Mouse (Mus musculus) left cerebral cortex, postnatal 36 days (tissue): ENCODE data around the gene Zfp93. TPM values are rescaled to one million over a fixed set of nuclear protein-coding genes. Genes with fewer than 3 reads are reported as not detected.
"Not testable (repeated sequence)": the region's sequence is repeated elsewhere in the genome, so short reads cannot be mapped to it uniquely, and the experiment has no call there.

Experiments used
- DNase-seq, 2 experiments: peaks; one replicate each; pipeline ENCODE4 v3.0.0; 2021 to 2022; ENCODE audit warnings: low spot score in 2 of 2, mixed read lengths in 1 of 2
- intact Hi-C: fragments of 180-260 bp; cut with DNase I; formaldehyde crosslinking; loops from one replicate; pipeline ENCODE4 v1.15.1; 2025
- total RNA-seq, 2 experiments: library from RNA; stranded (reverse); gene quantifications; 2 replicates each; pipeline ENCODE4 v1.2.3; 2021

The Zfp93 gene
- 10 to 100 TPM; 11.8 to 12.6 TPM for total RNA-seq

DNA sequence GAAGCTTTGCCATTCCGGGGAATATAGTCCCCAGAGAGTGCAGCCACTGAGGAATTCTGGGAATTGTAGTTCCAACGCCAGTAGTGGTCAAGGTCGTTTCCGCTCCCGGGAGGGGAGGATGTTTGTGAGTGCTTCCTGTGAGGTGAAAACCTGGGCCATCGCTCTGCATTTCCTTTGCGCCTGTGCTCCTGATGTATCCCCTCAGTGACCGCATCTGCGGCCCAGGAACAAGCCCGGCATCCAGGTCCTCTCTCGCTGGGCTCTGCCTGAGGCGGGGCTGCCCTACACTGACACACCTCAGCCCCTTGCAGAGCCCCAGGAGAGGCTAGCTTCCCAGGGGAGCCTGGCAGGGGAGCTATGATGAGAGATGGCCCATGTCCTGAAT is at the start of gene Zfp93:
Zfp93 (plus strand) TSS at position 133 of the 385 bp plus-strand sequence.
- intact Hi-C loops = no loop called here
- DNase-seq = peak; percentile 79 to 80

DNA sequence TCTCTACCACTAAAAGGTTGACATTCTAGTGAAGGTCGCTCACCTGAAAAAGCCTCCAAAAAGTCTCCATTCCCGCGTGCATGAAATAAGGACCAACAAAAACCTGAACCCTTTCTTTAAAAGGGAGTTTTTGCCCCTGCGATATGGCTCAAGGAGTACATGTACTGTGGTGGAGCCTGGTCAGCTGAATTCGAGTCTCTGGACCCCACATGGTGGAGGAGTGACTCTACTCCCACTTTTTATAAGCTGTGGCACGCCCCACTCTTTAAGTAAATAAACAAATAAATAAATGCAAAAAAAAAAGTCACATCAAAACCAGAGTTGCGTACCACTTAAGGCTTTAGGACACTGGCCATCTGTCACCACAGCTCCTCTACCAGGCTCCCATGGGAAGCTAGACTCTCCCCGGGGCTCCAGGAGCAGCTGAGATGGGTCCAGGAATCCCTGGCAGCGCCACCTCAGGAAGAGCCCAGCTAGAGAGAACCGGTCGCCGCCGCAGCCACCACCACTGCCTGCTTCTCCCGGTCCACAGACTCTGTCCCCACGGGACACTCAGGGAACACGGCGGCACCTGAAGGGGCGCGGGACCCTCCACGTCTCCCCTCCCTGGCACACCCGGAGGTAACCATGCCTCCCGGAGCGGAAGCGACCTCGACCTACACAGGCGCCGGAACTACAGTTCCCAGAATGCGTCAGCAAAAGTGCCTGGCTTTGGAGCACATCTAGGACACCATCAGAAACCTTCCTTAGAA is 33.0 kb upstream of the Zfp93 start, which contains the start of gene Zfp109:
Zfp109 (minus strand) TSS at position 521 of the 752 bp plus-strand sequence.
- DNase-seq = peak; percentile 73 to 75
- intact Hi-C loops = loop anchor here (2.0 kb wide), 1 partner anchor 18 kb away; the partner anchor contains the start of gene Zfp108

DNA sequence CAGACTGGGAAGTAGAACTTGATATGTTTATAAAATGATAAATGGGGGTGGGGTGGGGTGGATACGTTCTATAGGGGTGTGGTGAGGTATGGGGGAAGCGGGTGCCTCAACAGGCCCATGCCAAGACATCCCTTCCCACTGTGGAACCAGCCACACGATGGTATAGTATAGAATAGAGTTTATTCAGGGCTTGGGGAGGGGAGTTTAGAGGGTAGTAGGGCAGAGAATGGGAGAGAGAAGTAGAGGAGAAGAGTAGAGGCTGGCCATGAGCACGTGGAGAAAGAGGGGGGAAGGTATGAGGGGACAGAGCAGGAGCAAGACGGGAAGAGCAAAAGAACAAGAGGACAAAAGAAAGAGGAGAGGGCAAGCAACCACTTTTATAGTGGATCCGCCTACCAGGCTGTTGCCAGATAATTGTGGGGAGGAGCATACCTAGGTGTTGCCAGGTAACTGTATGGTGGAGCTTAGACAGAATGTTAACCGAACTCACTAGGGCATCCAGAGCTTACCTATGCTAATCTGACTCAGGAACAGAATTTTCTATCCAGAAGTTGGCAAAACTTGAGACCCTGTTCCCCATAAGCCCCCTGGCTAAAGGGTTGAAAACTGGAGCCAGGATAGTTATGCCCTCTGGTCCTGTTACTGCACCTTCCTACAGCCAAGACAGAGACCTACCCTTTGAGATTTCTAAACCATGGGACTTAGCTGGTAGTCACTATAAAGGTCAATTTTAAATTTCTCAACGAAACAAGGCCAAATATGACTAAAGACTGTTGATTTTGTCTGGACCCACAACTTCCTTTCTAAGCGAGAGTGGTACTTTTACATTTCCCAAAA is 16.2 kb upstream of the Zfp93 start:
- DNase-seq = no peak

DNA sequence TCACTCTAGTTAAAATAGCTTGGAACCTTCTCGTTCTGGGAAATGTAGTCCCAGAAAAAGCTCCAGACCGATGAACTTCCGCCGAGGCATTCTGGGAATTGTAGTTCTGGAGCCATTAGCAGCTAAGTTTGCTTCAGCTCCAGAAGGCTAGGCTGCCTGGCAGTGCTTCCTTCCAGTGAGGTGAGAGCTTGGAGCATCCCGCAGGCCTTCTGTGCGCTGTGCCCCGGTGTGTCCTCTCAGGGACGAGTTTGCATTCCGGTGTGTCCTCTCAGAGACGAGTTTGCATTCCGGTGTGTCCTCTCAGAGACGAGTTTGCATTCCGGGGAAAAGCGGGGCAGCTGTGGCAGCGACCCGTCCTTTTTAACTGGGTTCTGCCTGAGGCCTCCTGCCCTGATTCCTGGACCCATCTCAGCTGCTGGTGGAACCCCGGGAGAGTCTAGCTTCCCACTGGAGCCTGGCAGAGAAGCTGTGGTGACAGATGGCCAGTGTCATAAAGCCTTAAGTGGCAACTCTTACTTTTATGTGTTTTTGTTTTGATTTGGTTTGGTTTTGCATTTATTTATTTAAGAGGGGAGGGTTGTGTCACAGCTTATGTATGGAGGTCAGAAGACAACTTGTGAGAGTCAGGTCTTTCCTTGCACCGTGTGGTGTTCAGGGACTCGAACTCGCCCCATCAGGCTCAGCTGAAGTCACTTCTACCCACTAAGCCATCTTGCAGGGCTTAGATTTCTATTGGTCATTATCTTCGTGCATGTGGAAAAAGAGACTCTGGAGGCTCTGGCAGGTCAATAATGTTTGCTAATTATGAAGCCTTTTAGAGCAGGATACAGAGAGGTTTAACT is 15.4 kb upstream of the Zfp93 start, which contains the start of gene Zfp108:
Zfp108 (plus strand) TSS at position 162 of the 842 bp plus-strand sequence.
- peak; percentile 84 for DNase-seq
- intact Hi-C loops = loop anchor here (2.0 to 5.0 kb wide), 3 partner anchors 18 to 123 kb away; partner anchors contain the start of genes Zfp109 and Zfp235

More for the DNA sequence above, 16.2 kb upstream of the Zfp93 start:
- intact Hi-C loops = loop anchor here (2.0 to 5.0 kb wide), 3 partner anchors 17 to 122 kb away; partner anchors contain the start of genes Zfp109 and Zfp235

DNA sequence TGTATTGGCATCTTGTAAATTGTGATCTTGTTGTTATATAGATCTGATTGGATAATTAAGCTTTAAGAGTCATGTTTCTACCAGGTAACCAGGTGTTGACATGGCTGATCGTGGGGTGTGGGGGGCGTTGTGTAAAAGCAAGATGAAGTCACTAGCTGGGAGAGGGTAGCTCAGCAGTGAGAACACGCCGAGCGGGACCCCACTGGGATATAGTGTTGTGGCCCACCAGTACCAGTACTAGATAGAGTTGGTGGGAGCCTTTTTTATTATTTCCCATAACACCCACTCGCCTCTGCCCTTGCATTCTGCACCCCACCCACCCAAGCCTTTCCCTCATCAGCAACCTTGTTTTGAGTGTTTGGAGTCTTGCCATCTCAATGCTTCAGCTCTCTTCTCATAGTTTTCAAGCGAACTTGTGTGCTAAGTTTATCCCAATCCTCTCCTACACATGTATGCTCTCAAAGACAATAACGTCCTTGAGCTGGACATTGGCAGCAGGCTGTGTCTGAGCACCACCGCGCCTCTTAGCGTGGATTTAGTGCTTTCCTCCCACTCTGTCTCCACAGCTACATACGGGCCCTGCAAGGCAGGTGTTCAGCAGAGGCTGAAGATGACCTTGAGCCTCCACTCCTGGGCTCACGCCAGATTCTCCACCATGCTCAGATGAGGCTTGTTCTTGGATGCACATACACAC is 10.8 kb upstream of the Zfp93 start:
- intact Hi-C loops = no loop called here
- DNase-seq = no peak

DNA sequence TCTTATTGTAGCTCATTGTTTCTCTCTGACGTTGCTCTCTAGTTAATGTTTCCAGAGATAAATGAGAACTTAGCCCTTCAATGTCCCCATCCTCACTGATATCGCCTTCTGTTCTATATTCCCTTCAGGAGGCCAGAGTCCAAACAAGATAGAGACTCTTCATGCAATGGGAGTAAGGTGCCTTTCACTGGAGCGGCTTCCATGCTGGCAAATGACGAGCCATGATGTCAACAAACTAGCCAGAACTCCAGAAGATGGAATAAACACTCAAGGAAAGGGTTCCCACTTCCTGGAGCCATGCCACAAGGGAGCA is 10.3 kb upstream of the Zfp93 start:
- no peak for DNase-seq
- intact Hi-C loops = no loop called here

DNA sequence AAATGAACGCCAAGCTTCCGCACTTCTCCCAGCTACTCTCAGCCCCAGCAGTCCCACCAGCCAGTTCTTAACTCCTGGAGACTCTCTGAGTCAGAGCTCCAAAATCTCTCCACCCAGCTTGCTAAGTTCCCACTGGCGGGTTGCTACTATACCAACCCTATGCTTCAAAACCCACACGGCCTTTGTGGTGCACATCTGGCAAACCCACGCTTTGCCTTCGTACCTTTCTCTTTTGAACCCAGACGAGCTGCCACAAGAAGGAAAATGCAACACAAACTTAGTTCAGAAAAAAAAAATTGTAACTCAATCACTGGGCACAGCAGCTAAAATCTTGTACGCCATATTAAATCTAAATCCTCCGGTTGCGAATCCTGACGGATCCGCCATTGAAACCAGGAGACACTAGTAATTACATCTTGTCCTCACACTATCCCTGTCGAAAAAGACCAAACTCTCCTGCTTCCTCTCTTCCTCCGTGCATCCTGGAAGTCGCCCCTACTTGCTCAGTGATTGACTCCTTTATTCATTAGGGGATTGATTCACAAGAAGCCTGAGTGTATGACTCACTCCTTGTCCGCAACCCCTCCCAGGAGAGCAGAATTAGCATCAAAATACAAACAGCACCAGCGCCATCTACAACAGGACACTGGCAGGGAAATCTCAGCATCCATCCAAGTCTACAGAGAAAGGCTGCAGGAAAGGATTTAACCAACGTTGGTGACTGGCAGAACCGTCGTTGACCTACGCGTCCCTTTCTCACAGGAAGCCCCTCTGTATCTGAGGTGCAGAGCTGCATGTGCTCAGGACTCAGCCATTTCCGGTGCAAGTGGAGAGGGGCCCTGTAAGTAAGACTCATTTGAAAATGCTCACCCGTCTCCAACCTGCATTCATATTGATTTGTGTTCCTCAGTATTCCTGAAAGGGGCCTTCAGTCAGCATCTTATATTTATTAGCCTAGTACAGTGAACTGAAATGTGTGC is 1.8 kb upstream of the Zfp93 start:
- intact Hi-C loops = no loop called here
- DNase-seq = no peak

DNA sequence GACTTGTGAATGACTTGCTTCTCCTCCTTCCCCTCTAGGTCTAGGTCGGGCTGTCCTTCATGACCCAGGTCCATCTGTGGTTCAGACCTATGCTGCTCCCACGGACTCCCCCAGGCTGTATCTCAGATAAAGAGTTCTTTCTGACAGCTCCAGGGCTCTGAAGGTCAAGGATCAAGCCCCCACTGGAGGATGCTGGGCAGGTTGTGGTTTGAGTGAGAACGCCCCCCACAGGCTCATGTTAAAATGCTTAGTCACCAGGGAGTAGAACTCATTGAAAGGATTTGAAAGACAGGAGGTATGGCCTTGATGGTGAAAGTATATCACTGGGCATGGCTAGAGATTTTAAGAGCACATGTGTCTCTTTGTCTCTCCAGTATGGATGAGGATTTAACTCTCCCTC is 964 bp upstream of the Zfp93 start:
- no peak for DNase-seq
- intact Hi-C loops = no loop called here

DNA sequence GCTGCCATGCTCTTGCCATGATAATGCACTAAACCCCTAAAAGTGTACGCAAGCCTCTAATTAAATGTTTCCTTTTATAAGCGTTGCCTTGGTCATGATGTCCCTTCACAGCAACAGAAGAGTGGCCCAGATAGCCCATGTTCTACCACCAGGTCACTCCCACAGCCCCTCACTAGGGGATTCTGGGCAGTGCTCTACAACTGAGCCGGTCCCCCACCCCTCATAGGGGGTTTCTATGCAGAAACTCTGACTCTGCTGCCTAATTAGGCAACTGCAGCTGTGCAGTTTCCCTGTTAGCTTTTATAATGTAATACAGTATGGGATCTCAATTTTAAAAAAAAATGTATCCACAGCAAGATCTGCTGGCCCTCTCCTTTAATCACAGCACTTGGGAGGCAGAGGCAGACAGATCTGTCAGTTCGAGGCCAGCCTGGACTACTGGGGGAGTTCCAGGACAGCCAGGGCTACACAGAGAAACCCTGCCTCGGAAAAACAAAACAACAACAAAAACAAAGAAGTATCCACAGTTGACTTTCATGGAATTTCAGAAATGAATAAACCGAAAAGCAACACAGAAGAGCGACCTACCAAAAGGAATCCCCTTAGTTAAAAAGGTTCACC is 443 bp upstream of the Zfp93 start:
- intact Hi-C loops = no loop called here
- DNase-seq = no peak

DNA sequence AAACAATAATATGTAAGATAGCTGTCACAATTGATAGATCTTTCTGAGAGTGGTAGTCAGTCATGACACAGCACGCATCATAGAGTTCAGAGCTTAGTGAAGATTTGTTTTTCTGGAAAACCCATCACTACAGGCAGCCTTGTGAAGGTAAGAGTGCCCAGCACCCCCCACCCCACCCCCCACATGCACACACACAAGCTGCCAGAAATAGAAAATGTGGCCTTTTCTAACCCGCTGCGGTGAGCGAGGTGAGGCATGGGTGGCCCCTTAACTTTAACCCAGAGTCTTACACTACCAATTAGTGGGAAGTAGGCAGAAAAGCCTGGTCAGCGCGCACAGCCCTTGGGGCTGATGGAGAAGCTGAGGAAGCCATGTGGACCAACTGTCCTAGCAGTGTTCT is 971 bp downstream of the Zfp93 start:
- no peak for DNase-seq
- intact Hi-C loops = no loop called here

DNA sequence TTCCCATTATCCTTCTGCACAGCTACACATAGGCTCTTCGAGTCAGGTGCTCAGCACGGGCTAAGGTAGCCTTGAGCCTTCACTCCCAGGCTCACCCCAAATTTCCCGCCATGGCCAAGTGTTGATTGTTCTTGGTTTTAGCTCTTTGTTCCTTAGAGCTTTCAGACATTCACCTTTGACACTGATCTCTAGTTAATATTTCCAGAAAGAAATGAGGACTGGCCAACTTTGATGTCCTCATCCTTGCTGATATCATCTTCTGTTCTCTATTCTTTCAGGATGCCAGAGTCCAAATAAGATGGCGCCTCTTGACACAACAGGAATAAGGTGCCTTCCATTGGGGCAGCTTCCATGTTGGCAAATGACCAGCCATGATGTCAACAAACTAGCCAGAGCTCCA is 4.2 kb downstream of the Zfp93 start:
- intact Hi-C loops = no loop called here
- DNase-seq = no peak

DNA sequence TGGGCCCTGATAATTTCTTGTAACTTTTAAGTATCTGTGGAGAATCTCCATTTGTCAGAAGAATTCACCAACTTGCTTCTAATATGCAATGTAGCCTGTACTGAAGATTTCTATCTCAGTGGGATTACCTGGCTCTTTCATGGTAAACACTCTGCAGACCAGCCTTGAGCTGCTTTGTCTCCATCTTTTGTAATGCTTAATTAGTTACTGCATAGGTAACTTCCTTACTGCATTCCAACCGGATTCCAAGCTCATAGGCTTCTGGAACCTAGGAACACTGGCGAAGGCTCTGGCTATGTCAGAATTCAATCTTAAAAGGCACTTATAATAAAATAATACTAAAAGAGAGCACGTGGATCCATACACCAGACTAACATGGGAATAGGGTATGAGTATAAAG is 8.6 kb downstream of the Zfp93 start:
- DNase-seq, intact Hi-C loops: not testable (repeated sequence)

DNA sequence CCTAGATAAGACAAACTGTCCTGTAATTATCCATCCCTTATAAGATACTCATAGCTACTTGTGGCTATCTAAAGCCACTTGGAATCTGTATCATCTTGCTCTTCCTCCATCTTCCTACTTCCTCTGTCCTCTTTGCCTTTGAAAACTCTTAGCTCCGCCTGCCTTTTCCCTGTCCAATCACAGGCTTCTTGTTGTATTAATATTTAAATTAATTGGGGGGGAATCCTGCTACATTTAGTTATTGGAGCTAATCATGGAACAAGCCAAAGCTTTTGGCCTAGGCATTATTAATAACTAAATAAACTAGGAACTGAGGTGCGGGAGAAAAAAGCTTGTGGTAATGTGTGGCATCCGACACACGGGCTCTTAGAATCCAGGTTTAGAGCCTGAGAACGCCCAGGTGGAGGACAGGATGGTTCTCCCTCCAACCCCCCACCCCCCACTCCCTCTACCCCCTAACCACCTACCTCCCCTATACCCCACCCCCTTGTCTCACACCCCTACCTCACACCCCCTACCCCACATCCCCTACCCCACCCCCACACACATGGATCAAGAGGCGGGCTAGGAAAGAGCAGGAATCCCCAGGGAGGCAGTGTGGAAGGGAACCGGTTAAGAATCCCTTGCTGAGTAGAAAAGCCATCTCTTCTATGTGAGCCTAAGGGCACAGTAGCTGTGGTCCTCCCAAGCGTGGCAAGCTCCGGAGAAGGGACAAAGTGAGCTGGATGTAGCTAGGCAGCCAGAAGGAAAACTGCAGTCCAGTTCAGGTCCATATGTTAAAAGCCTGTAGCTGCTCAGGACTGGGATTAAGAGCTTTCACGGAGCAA is 10.0 kb downstream of the Zfp93 start:
- DNase-seq = no peak
- intact Hi-C loops = no loop called here

DNA sequence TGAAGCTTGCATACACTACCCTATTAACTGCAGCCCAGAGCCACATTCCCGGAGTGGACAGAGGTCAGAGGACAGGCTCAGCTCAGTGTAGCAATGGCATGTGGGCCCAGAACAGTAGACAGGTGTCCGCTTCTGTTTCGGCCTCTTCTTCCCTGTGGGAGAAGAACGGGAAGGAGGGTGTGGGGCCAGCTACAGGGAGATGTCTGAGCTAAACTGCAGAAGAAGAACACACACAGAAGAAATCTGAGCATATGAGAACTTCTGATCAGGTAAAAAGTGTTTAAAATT is 10.6 kb downstream of the Zfp93 start:
- intact Hi-C loops = no loop called here
- DNase-seq = no peak

DNA sequence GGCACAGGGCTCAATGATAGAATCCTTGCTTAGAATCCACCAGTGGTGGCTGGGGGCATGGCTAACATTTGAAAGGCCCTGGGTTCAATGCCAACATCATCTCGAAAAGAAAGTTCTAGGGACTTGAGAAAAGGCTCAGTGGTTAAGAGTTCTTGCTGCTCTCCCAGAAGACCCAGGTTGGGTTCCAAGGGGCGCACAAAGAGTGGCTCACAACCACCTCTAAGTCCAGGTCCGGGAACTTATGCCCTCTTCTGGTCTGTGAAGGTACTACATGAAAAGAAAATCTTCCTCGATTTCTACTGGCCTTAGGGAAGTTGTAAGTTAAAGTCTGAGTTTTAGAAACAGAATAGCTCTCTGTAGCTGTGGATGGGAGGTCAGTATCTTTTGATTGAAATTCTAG is 15.9 kb downstream of the Zfp93 start:
- no peak for DNase-seq
- intact Hi-C loops = no loop called here

DNA sequence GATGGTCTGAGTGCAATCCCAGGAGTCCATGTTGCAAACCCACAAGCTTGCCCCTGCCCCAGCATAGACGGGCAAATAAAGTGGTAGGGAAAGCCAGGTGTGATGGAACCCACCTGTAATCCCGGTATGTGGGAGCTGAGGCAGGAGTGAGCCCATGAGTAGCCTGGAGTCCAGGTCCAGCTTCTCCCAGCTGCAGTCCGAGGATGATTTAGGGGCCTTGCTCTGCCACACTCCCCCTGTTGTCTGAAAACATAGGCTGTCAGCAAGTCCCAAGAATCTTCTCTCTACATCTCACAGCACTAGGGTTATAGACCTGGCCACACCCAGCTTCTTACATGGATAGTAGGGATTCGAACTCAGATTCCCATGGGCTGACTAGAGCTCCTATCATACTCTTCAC is 16.7 kb downstream of the Zfp93 start:
- intact Hi-C loops = no loop called here
- no peak for DNase-seq

DNA sequence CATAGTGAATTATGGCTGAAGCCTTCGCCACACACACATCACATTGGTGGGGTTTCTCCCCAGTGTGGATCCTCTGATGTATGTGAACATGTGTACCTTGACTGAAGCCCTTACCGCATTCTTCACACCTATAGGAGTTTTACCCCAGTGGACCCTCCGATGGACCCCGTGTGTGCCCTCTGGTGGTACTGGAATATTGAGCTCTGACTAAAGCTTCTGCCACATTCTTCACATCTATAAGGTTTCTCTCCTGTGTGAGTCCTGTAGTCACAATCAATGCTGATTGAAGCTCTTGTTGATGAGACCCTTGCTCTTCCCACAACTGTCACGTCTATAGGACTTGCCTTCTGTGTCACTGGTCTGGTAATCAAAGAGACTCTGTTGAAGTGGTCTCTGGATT is 17.4 kb downstream of the Zfp93 start:
- intact Hi-C loops = no loop called here
- no peak for DNase-seq
